Mouse (Mus musculus) left cerebral cortex, adult 6 months (tissue): ENCODE results near the gene Ubr2. TPM values are rescaled to one million over a fixed set of nuclear protein-coding genes. Genes with fewer than 3 reads are reported as not detected.

Experiments
- long read RNA-seq, 2 experiments: library from polyadenylated mRNA; unstranded; transcript quantifications; one replicate each; pipeline ENCODE4 v2.0.0; 2019 to 2020
- polyA plus RNA-seq: library from polyadenylated mRNA; unstranded; fragments of <200 nt; fragmentation: Nextera tagmentation; gene quantifications from 2 replicates; pipeline ENCODE4 v1.2.3, GENCODE M21; 2021

Gene Ubr2
- polyA plus RNA-seq = 12.7 and 13.1 TPM in 2 replicates
- long read RNA-seq, experiment 1, partial matches to known transcripts = 34 of 51 reads
- long read RNA-seq, experiment 1, other reads (novel, unspliced or antisense) = 17 of 51 reads
- long read RNA-seq, experiment 2, partial matches to known transcripts = 17 of 28 reads
- long read RNA-seq, experiment 2, other reads (novel, unspliced or antisense) = 11 of 28 reads

GRCm38 (mm10) chr17:47009898-47010721 is at the start of gene Ubr2:
Gene Ubr2, minus strand, starts transcription at chr17:47010556.

GRCm38 (mm10) chr17:46910186-46910585 is 100.2 kb downstream of the Ubr2 start, which contains the start of gene Prph2:
Gene Prph2, plus strand, starts transcription at chr17:46910459.

GRCm38 (mm10) chr17:46890116-46890815 is 120.1 kb downstream of the Ubr2 start, which contains the start of gene Tbcc:
Gene Tbcc, plus strand, starts transcription at chr17:46890684.

Other genes starting within 250 kb of the Ubr2 start
- gene Ptcra, start 246.8 kb downstream of the Ubr2 start, polyA plus RNA-seq = 0.89 and 1.1 TPM in 2 replicates
- gene 2310039H08Rik, start 237.9 kb downstream of the Ubr2 start, polyA plus RNA-seq = 20.3 and 22.5 TPM in 2 replicates
- 30.9 and 44.3 TPM in 2 replicates for gene Rpl7l1, start 227.9 kb downstream of the Ubr2 start, polyA plus RNA-seq
- gene Bicral, start 152.1 kb downstream of the Ubr2 start, polyA plus RNA-seq = 7.6 and 7.7 TPM in 2 replicates
- gene Tbcc, start 119.9 kb downstream of the Ubr2 start, polyA plus RNA-seq = 80.8 and 95.5 TPM in 2 replicates
- gene Prph2, start 100.1 kb downstream of the Ubr2 start, polyA plus RNA-seq = not detected in 2 replicates